Mouse (Mus musculus) megakaryocyte, embryonic 14.5 days (primary cell): ENCODE data around the gene Zdhhc23.

ENCODE experiments used
- FLI1 ChIP-seq: IDR thresholded peaks from 2 replicates; pipeline ENCODE4 v1.6.1; 2012; ENCODE audit warnings: low read length, inconsistent platforms, mixed read lengths
- GATA1 ChIP-seq: IDR thresholded peaks from 3 replicates; pipeline ENCODE4 v1.6.1; 2012; ENCODE audit warnings: mixed read lengths, low read length, inconsistent platforms, borderline replicate concordance

GRCm38 (mm10) chr16:44029273-44029672 is 49.7 kb upstream of the Zdhhc23 start:
- TF ChIP-seq GATA1 (peak; percentile 40; the same call in 1 of the 3 replicates), FLI1 (no peak)
